In genomic region chr10:80399191-80399972, GRCm38 (mm10) we compare ENCODE assay signal across 8 mouse cellular contexts. TPM values are rescaled to one million over a fixed set of nuclear protein-coding genes. Genes with fewer than 3 reads are reported as not detected.
DNase-seq lines count a peak whose midpoint lies in the region; ATAC-seq lines count a peak whose summit lies in the region.

Gene Mbd3 (minus strand): TSS chr10:80399550.

- peaks cover 41% of the 10 kb centered on the region for H3K36me3 ChIP-seq in hindbrain, embryonic 15.5 days

- H3K27me3 ChIP-seq in hindbrain, embryonic 15.5 days = no peaks in the 10 kb centered on the region

- peak within 1 kb of the TSS; percentile 99 for H3K27ac ChIP-seq in hindbrain, embryonic 15.5 days (replicated peaks)

- ATAC-seq in hindbrain, embryonic 15.5 days (ENCODE audit: low FRiP score, low read depth) = peak; percentile 98

- peak within 1 kb of the TSS; percentile 93 for H3K9ac ChIP-seq in hindbrain, embryonic 15.5 days

- peak within 1 kb of the TSS; percentile 89 for H3K4me2 ChIP-seq in hindbrain, embryonic 15.5 days

- H3K4me1 ChIP-seq in hindbrain, embryonic 15.5 days (replicated peaks) = peaks cover 33% of the 10 kb centered on the region

- H3K9me3 ChIP-seq in hindbrain, embryonic 15.5 days = no peaks in the 10 kb centered on the region

- under 1% methylated on average over 75 of the region's 82 CpGs for WGBS in hindbrain, embryonic 15.5 days

- DNase-seq in T-cell, adult 2 months (ENCODE audit: low spot score) = peak; percentile 100
- peak; percentile 99 to 100 for DNase-seq in cerebellum, postnatal 36 days
- DNase-seq in frontal cortex, postnatal 36 days (ENCODE audit: low spot score in 2 of 2) = peak; percentile 99 to 100
- peak; percentile 100 for DNase-seq in left cerebral cortex, adult 11 months (ENCODE audit: low spot score)
- DNase-seq in lung, postnatal 4 days = peak; percentile 100
- peak; percentile 99 for DNase-seq in retina, postnatal 7 days (ENCODE audit: low read depth, low spot score)
- DNase-seq in urinary bladder, adult 2 months (ENCODE audit: low spot score) = peak; percentile 97

- H3K4me3 ChIP-seq in hindbrain, embryonic 15.5 days = peak within 1 kb of the TSS; percentile 65

RNA-seq across cellular contexts. Expression of gene Mbd3, which starts in this region (rescaled TPM):
- 213 and 229 TPM in 2 replicates for polyA plus RNA-seq in hindbrain, embryonic 15.5 days (2015; fragmentation: Nextera tagmentation; extraction: Ambion mirVana)
- 112 and 119 TPM in 2 replicates for polyA plus RNA-seq in urinary bladder, adult 2 months (2012; rRNA removed)

Comparison
In these comparisons a context has a peak if more than half of its experiments do, and no peak if none do; other contexts are left out.
1. Peak in every context shown above with its lines: DNase-seq, ATAC-seq, H3K4me3 ChIP-seq and H3K27ac ChIP-seq.